Mouse (Mus musculus) embryonic facial prominence, embryonic 13.5 days (tissue): ENCODE measurements at regions not wholly inside any gene's neighbourhood (a gene's known extent, or its start where the extent isn't known, plus 50 kb on each side); places are given as distances from the start of the nearest gene placed in this dataset.
A peak's percentile ranks its signal among the peaks of the same experiment; 100 is the strongest.

Experiments
- ATAC-seq: fragments of 200-750 bp; cut with Nextera tagmentation; 2 replicates; pipeline ENCODE4 v1.8.0; 2017; ENCODE audit warnings: low read depth; ENCODE audit not compliant: insufficient number of reproducible peaks, insufficient read depth, low FRiP score, low TSS enrichment
- H3K27ac ChIP-seq: fragments of 300-500 bp; sonication (generic); 2 replicates; pipeline ENCODE4 v1.5.1; 2015; ENCODE audit warnings: moderate library complexity, mild to moderate bottlenecking, inconsistent platforms
- H3K27me3 ChIP-seq: fragments of 300-500 bp; sonication (generic); 2 replicates; pipeline ENCODE4 v1.6.1; 2015; ENCODE audit warnings: mild to moderate bottlenecking, inconsistent platforms
- H3K36me3 ChIP-seq: fragments of 300-500 bp; sonication (generic); 2 replicates; pipeline ENCODE4 v1.6.1; 2015; ENCODE audit warnings: mild to moderate bottlenecking, inconsistent platforms
- H3K4me1 ChIP-seq: fragments of 300-500 bp; sonication (generic); 2 replicates; pipeline ENCODE4 v1.6.1; 2015; ENCODE audit warnings: inconsistent platforms
- H3K4me2 ChIP-seq: fragments of 300-500 bp; sonication (generic); 2 replicates; pipeline ENCODE4 v1.6.1; 2015; ENCODE audit warnings: moderate library complexity, mild to moderate bottlenecking, inconsistent platforms
- H3K4me3 ChIP-seq: fragments of 300-500 bp; sonication (generic); 2 replicates; pipeline ENCODE4 v1.5.1; 2015; ENCODE audit warnings: mild to moderate bottlenecking, inconsistent platforms
- H3K9ac ChIP-seq: fragments of 300-500 bp; sonication (generic); 2 replicates; pipeline ENCODE4 v1.6.1; 2015; ENCODE audit warnings: mild to moderate bottlenecking, inconsistent platforms
- H3K9me3 ChIP-seq: fragments of 300-500 bp; sonication (generic); 2 replicates; pipeline ENCODE4 v1.6.1; 2016; ENCODE audit warnings: inconsistent platforms
- WGBS: fragments of 180-500 bp; shearing (Covaris S2); methylation state at CpG from one replicate; pipeline ENCODE4 v1.1.7; 2015; ENCODE audit warnings: mixed read lengths; 5-methylcytosine and 5-hydroxymethylcytosine counted together

DNA sequence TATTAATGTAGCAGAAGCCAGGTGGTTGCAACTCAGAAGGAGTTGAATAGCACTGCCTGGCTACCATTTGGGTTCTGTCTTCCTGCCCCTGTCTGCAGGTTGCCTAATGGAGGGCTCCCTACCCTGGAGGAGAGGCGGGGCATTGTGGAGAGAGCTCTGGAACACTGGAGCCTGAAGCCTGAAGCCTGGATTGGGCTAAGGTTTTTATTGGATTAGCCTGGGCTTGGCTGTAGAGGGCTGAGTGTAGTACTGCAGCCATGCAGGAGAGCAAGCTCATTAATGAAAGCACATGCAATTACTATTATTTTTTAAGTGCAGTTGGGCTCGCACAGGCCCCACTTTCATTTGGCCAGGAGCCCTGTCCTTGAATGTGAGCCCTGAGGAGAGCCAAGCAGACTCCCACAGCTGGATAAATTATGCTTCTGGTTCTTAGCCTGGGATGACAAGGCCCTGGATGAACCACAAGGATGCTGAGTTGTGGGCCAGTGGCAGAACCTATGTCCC is 145.1 kb downstream of the Abhd5 start:
- Histone ChIP-seq H3K36me3 (no peaks in the 10 kb centered on the region), H3K27ac (no peak overlapping the region), H3K4me3 (no peak overlapping the region), H3K4me1 (0 out of 2 replicates have a peak, but pooled peaks cover 4% of the 10 kb centered on the region), H3K27me3 (no peaks in the 10 kb centered on the region), H3K9me3 (no peaks in the 10 kb centered on the region), H3K4me2 (no peak overlapping the region), H3K9ac (no peak overlapping the region)
- WGBS = 62% methylated on average over 2 of the region's 2 CpGs
- ATAC-seq = no peak

- no peaks in the 10 kb centered on the region for H3K36me3 ChIP-seq
- peaks cover 10% of the 10 kb centered on the region; the same call in 1 of the 2 replicates for H3K4me1 ChIP-seq
- 0 out of 2 replicates have a peak, but pooled peaks cover 4% of the 10 kb centered on the region for H3K27me3 ChIP-seq
- no peak overlapping the region for H3K4me3 ChIP-seq
- H3K9ac ChIP-seq = no peak overlapping the region
- no peaks in the 10 kb centered on the region for H3K9me3 ChIP-seq
- no peak overlapping the region for H3K27ac ChIP-seq
- WGBS = 28% methylated on average over 13 of the region's 13 CpGs
- ATAC-seq = no peak
- 0 out of 2 replicates have a peak overlapping the region, but pooled peaks have one; percentile 11 for H3K4me2 ChIP-seq
These were observed 150.5 kb downstream of the Abhd5 start for GRCm38 (mm10) chr9:122501864-122502341.

- ATAC-seq = no peak
- no peak overlapping the region for H3K9ac ChIP-seq
- H3K27ac ChIP-seq = no peak overlapping the region
- no peaks in the 10 kb centered on the region for H3K9me3 ChIP-seq
- no peak overlapping the region for H3K4me3 ChIP-seq
- no peaks in the 10 kb centered on the region; the same call in 1 of the 2 replicates for H3K27me3 ChIP-seq
- peaks cover 18% of the 10 kb centered on the region for H3K4me1 ChIP-seq
- 70% methylated on average over 5 of the region's 5 CpGs for WGBS
- H3K36me3 ChIP-seq = no peaks in the 10 kb centered on the region
- no peak overlapping the region for H3K4me2 ChIP-seq
These were observed 170.2 kb downstream of the Abhd5 start for GRCm38 (mm10) chr9:122521569-122521968.

DNA sequence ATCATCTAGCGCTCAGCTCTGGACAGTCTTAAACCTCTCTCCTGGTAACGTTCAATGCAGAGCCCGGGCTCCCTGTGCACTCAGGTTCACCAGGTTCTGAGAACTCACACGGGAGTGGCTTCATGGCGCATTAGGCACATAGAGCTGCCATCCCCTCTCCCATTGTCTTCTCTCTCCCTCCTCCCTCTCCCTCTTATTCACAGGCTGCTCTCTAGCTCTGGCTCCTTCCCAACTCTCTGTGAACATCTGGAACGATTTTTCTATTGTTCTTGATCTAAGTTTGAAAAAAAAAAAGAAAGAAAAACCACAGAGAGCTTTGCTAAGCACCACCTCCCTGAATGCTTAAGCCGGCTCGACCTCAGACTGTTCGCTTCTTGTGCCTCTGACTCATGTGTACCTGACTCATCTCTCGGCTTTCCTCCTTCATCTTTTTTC is 174.2 kb downstream of the Abhd5 start:
- Histone ChIP-seq H3K36me3 (no peaks in the 10 kb centered on the region), H3K9me3 (no peaks in the 10 kb centered on the region), H3K4me3 (no peak overlapping the region), H3K9ac (no peak overlapping the region), H3K27me3 (0 out of 2 replicates have a peak, but pooled peaks cover 3% of the 10 kb centered on the region), H3K4me1 (peaks cover 20% of the 10 kb centered on the region), H3K4me2 (peak overlapping the region; percentile 26), H3K27ac (0 out of 2 replicates have a peak overlapping the region, but pooled peaks have one; percentile 44)
- 16% methylated on average over 10 of the region's 10 CpGs for WGBS
- no peak; the same call in 1 of the 2 replicates for ATAC-seq

DNA sequence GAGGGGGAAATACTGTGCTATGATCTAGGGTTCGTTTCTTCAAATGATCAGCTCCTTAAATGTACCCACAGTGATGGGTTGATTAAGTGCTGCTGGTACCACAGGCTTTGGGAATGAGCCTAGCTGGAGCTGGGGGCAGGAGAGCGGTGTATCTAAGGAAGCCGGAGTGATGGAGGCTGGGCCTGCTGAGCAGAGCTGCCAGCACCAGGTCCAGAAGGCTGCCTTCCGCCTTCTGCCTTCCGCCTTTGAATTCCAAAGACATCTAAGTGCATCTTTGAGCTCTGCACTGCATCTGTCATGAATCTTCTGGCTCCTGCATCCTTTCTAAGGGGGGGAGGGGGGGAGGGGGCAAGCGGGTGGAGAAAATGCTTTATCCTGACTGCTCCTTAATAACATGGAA is 176.9 kb downstream of the Abhd5 start:
- H3K4me2 ChIP-seq = no peak overlapping the region
- H3K36me3 ChIP-seq = no peaks in the 10 kb centered on the region
- no peak for ATAC-seq
- WGBS = 56% methylated on average over 6 of the region's 6 CpGs
- H3K9me3 ChIP-seq = no peaks in the 10 kb centered on the region
- peaks cover 20% of the 10 kb centered on the region for H3K4me1 ChIP-seq
- H3K9ac ChIP-seq = no peak overlapping the region
- peaks cover 20% of the 10 kb centered on the region for H3K27me3 ChIP-seq
- no peak overlapping the region for H3K27ac ChIP-seq
- no peak overlapping the region for H3K4me3 ChIP-seq

- Histone ChIP-seq H3K4me1 (peaks cover 29% of the 10 kb centered on the region), H3K27ac (no peak overlapping the region), H3K9me3 (no peaks in the 10 kb centered on the region), H3K27me3 (peaks cover 20% of the 10 kb centered on the region), H3K4me3 (no peak overlapping the region), H3K36me3 (no peaks in the 10 kb centered on the region), H3K9ac (no peak overlapping the region), H3K4me2 (no peak overlapping the region)
- no peak for ATAC-seq
These were observed 178.3 kb downstream of the Abhd5 start for GRCm38 (mm10) chr9:122529721-122530120.

- no peaks in the 10 kb centered on the region for H3K36me3 ChIP-seq
- 84% methylated on average over 2 of the region's 2 CpGs for WGBS
- no peak for ATAC-seq
These were observed 180.4 kb downstream of the Abhd5 start for GRCm38 (mm10) chr9:122531806-122532205.

GRCm38 (mm10) chr9:122534121-122534814 is 182.9 kb downstream of the Abhd5 start:
- H3K4me3 ChIP-seq = no peak overlapping the region
- no peaks in the 10 kb centered on the region for H3K9me3 ChIP-seq
- H3K9ac ChIP-seq = peak overlapping the region; percentile 40; the same call in 1 of the 2 replicates
- peak overlapping the region; percentile 46 for H3K4me2 ChIP-seq
- H3K27ac ChIP-seq = no peak overlapping the region
- peaks cover 16% of the 10 kb centered on the region for H3K4me1 ChIP-seq
- H3K27me3 ChIP-seq = peaks cover 30% of the 10 kb centered on the region
- ATAC-seq = no peak
- H3K36me3 ChIP-seq = no peaks in the 10 kb centered on the region
- WGBS = 19% methylated on average over 15 of the region's 15 CpGs

More at GRCm38 (mm10) chr9:122531806-122532205, 180.4 kb downstream of the Abhd5 start:
- H3K9me3 ChIP-seq = no peaks in the 10 kb centered on the region
- H3K4me2 ChIP-seq = no peak overlapping the region
- H3K4me3 ChIP-seq = no peak overlapping the region
- no peak overlapping the region for H3K27ac ChIP-seq
- no peak overlapping the region for H3K9ac ChIP-seq
- peaks cover 24% of the 10 kb centered on the region for H3K4me1 ChIP-seq
- H3K27me3 ChIP-seq = peaks cover 25% of the 10 kb centered on the region

GRCm38 (mm10) chr9:122534965-122535364 is 183.6 kb downstream of the Abhd5 start:
- H3K4me2 ChIP-seq = no peak overlapping the region
- no peak overlapping the region for H3K9ac ChIP-seq
- no peaks in the 10 kb centered on the region for H3K9me3 ChIP-seq
- ATAC-seq = no peak
- no peak overlapping the region for H3K4me3 ChIP-seq
- 41% methylated on average over 2 of the region's 2 CpGs for WGBS
- no peaks in the 10 kb centered on the region for H3K36me3 ChIP-seq
- H3K27me3 ChIP-seq = peaks cover 36% of the 10 kb centered on the region
- peaks cover 16% of the 10 kb centered on the region for H3K4me1 ChIP-seq
- no peak overlapping the region for H3K27ac ChIP-seq

DNA sequence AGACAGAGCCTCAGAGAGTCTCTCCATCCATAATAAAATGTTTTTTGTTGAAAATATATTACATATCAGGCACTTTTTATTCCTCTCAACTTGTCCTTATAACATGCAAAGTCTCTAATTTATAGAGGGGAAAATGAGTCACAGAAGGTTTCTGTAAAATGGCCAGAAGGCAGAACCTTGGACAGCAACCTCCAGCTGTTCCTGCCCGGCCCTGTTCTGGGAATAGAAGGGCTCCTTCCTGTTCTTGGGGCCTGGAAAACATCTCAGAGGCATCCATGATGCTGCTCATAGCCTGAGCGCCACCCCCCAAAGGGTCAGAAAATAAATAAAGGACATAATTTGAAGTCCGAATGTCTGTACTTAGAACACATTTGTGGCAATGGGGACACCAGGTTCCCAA is 188.7 kb downstream of the Abhd5 start:
- Histone ChIP-seq H3K4me2 (no peak overlapping the region), H3K27ac (no peak overlapping the region), H3K9me3 (no peaks in the 10 kb centered on the region), H3K9ac (no peak overlapping the region), H3K36me3 (no peaks in the 10 kb centered on the region), H3K27me3 (peaks cover 16% of the 10 kb centered on the region), H3K4me1 (peaks cover 3% of the 10 kb centered on the region), H3K4me3 (no peak overlapping the region)
- 46% methylated on average over 3 of the region's 3 CpGs for WGBS
- no peak for ATAC-seq

- H3K27me3 ChIP-seq = no peaks in the 10 kb centered on the region
- H3K9me3 ChIP-seq = no peaks in the 10 kb centered on the region
- 80% methylated on average over 9 of the region's 9 CpGs for WGBS
- no peak overlapping the region for H3K4me3 ChIP-seq
- no peaks in the 10 kb centered on the region for H3K36me3 ChIP-seq
- H3K27ac ChIP-seq = no peak overlapping the region
- H3K4me1 ChIP-seq = no peaks in the 10 kb centered on the region
- no peak overlapping the region for H3K9ac ChIP-seq
- ATAC-seq = no peak
- H3K4me2 ChIP-seq = no peak overlapping the region
These were observed 191.1 kb upstream of the Topaz1 start for GRCm38 (mm10) chr9:122556051-122556450.

DNA sequence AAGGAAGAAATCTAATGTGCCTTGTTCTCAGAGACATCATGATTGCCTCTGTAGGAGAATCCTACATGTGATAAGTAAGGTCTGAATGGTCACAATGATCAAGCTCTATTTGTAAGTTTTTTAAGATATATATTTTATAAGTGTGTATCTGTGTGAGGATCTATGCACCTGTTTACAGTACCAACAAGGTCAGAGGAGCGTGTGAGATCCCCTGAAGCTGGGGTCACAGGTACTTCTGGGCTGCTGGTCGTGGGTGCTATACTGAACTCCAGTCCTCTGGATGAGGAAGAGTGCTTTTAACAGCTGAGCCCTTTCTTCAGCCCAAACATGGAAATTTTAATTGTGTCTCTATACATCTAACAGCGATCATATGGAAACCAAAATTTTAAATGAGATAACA is 181.1 kb upstream of the Topaz1 start:
- no peak for ATAC-seq
- Histone ChIP-seq H3K4me1 (peaks cover 19% of the 10 kb centered on the region), H3K36me3 (no peaks in the 10 kb centered on the region), H3K27me3 (peaks cover 56% of the 10 kb centered on the region), H3K4me3 (no peak overlapping the region), H3K27ac (no peak overlapping the region), H3K4me2 (no peak overlapping the region), H3K9me3 (no peaks in the 10 kb centered on the region), H3K9ac (no peak overlapping the region)
- 76% methylated on average over 3 of the region's 3 CpGs for WGBS
